Mouse (Mus musculus): ENCODE results near the gene Zfp112. TPM values are rescaled to one million over a fixed set of nuclear protein-coding genes. Genes with fewer than 3 reads are reported as not detected.
"Not testable (repeated sequence)": the region's sequence is repeated elsewhere in the genome, so short reads cannot be mapped to it uniquely, and the experiment has no call there.

Gene Zfp112
- 9.8 and 11.0 TPM in 2 replicates for polyA plus RNA-seq (2015; fragmentation: Nextera tagmentation; extraction: Ambion mirVana)

GRCm38 (mm10) chr7:24112156-24112856 lies at the start of gene Zfp112:
TSS of gene Zfp112 (plus strand) at chr7:24112314.
- H3K27ac ChIP-seq (replicated peaks) = peak within 1 kb of the TSS; percentile 78
- WGBS = 2% methylated on average over 23 of the region's 23 CpGs
- peak within 1 kb of the TSS; percentile 72 for H3K9ac ChIP-seq
- H3K9me3 ChIP-seq = peaks cover 17% of the 10 kb centered on the region
- ATAC-seq (ENCODE audit: low FRiP score, low read depth) = peak; percentile 98
- peaks cover 24% of the 10 kb centered on the region for H3K36me3 ChIP-seq
- H3K27me3 ChIP-seq = no peaks in the 10 kb centered on the region
- peak within 1 kb of the TSS; percentile 89 for H3K4me2 ChIP-seq
- peaks cover 5% of the 10 kb centered on the region for H3K4me1 ChIP-seq (replicated peaks)
- H3K4me3 ChIP-seq = peak within 1 kb of the TSS; percentile 65

- not testable (repeated sequence) for H3K9ac ChIP-seq; H3K27ac ChIP-seq (replicated peaks); H3K9me3 ChIP-seq; H3K4me1 ChIP-seq (replicated peaks); H3K4me3 ChIP-seq; H3K36me3 ChIP-seq; H3K27me3 ChIP-seq; H3K4me2 ChIP-seq; ATAC-seq (ENCODE audit: low FRiP score, low read depth)
- WGBS = 44% methylated on average over 1 of the region's 1 CpGs
These were observed 37.7 kb upstream of the Zfp112 start for GRCm38 (mm10) chr7:24074424-24074823.

GRCm38 (mm10) chr7:24081634-24082431 lies 30.3 kb upstream of the Zfp112 start, which contains the start of gene Zfp180:
TSS of gene Zfp180 (plus strand) at chr7:24081924.
- peak within 1 kb of the TSS; percentile 84 for H3K27ac ChIP-seq (replicated peaks)
- H3K4me3 ChIP-seq = peak within 1 kb of the TSS; percentile 65
- 21% methylated on average over 44 of the region's 44 CpGs for WGBS
- peak; percentile 96 for ATAC-seq (ENCODE audit: low FRiP score, low read depth)
- peaks cover 23% of the 10 kb centered on the region for H3K4me1 ChIP-seq (replicated peaks)
- peak within 1 kb of the TSS; percentile 70 for H3K4me2 ChIP-seq
- peak within 1 kb of the TSS; percentile 63 for H3K9ac ChIP-seq
- H3K36me3 ChIP-seq = peaks cover 9% of the 10 kb centered on the region
- no peaks in the 10 kb centered on the region for H3K9me3 ChIP-seq
- no peaks in the 10 kb centered on the region for H3K27me3 ChIP-seq

GRCm38 (mm10) chr7:24082457-24083235 lies 29.5 kb upstream of the Zfp112 start:
- peaks cover 18% of the 10 kb centered on the region for H3K36me3 ChIP-seq
- H3K9me3 ChIP-seq = no peaks in the 10 kb centered on the region
- H3K4me2 ChIP-seq = peak overlapping the region; percentile 70
- 63% methylated on average over 15 of the region's 15 CpGs for WGBS
- H3K9ac ChIP-seq = peak overlapping the region; percentile 63
- H3K4me1 ChIP-seq (replicated peaks) = peaks cover 23% of the 10 kb centered on the region
- H3K27me3 ChIP-seq = no peaks in the 10 kb centered on the region
- H3K27ac ChIP-seq (replicated peaks) = peak overlapping the region; percentile 84
- H3K4me3 ChIP-seq = peak overlapping the region; percentile 65
- ATAC-seq (ENCODE audit: low FRiP score, low read depth) = peak; percentile 31

DNA sequence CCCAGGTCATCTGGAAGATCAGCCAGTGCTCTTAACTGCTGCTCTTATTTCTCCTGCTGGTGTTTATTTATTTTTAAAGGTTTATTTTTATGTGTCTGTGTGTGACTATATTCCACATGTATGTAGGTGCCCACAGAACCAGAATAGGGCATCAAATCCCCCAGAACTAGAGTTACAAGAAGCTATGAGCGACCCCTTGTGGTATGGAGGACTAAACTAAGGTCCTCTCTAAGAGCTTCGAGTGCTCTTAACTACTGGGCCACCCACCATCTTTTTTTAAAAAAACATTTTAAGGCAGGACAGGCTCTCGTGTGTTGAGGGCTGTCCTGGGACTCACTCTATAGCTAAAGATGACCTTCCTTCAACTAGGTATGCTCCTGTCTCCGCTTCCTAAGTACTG lies 25.2 kb upstream of the Zfp112 start:
- no peak overlapping the region for H3K4me3 ChIP-seq
- no peaks in the 10 kb centered on the region for H3K27me3 ChIP-seq
- no peak for ATAC-seq (ENCODE audit: low FRiP score, low read depth)
- H3K27ac ChIP-seq (replicated peaks) = no peak overlapping the region
- H3K4me1 ChIP-seq (replicated peaks) = peaks cover 23% of the 10 kb centered on the region
- H3K36me3 ChIP-seq = peaks cover 35% of the 10 kb centered on the region
- H3K9ac ChIP-seq = no peak overlapping the region
- peaks cover 3% of the 10 kb centered on the region; the same call in 1 of the 2 replicates for H3K9me3 ChIP-seq
- WGBS = 97% methylated on average over 4 of the region's 4 CpGs
- H3K4me2 ChIP-seq = no peak overlapping the region

- ATAC-seq (ENCODE audit: low FRiP score, low read depth) = no peak
- no peak overlapping the region for H3K4me2 ChIP-seq
- H3K27me3 ChIP-seq = no peaks in the 10 kb centered on the region
- H3K9me3 ChIP-seq = peaks cover 3% of the 10 kb centered on the region; the same call in 1 of the 2 replicates
- WGBS = 97% methylated on average over 12 of the region's 12 CpGs
- H3K4me1 ChIP-seq (replicated peaks) = peaks cover 19% of the 10 kb centered on the region
- H3K27ac ChIP-seq (replicated peaks) = no peak overlapping the region
- no peak overlapping the region for H3K4me3 ChIP-seq
- no peak overlapping the region for H3K9ac ChIP-seq
- H3K36me3 ChIP-seq = peaks cover 36% of the 10 kb centered on the region
These were observed 24.5 kb upstream of the Zfp112 start for GRCm38 (mm10) chr7:24087485-24088125.

- 96% methylated on average over 9 of the region's 9 CpGs for WGBS
- Histone ChIP-seq H3K36me3 (peaks cover 100% of the 10 kb centered on the region), H3K4me1 (replicated peaks) (no peaks in the 10 kb centered on the region), H3K4me2 (no peak overlapping the region), H3K4me3 (no peak overlapping the region), H3K27ac (replicated peaks) (no peak overlapping the region), H3K27me3 (no peaks in the 10 kb centered on the region), H3K9me3 (peaks cover 69% of the 10 kb centered on the region), H3K9ac (no peak overlapping the region)
- ATAC-seq (ENCODE audit: low FRiP score, low read depth) = no peak
These were observed 7.7 kb upstream of the Zfp112 start for GRCm38 (mm10) chr7:24104403-24104802.

DNA sequence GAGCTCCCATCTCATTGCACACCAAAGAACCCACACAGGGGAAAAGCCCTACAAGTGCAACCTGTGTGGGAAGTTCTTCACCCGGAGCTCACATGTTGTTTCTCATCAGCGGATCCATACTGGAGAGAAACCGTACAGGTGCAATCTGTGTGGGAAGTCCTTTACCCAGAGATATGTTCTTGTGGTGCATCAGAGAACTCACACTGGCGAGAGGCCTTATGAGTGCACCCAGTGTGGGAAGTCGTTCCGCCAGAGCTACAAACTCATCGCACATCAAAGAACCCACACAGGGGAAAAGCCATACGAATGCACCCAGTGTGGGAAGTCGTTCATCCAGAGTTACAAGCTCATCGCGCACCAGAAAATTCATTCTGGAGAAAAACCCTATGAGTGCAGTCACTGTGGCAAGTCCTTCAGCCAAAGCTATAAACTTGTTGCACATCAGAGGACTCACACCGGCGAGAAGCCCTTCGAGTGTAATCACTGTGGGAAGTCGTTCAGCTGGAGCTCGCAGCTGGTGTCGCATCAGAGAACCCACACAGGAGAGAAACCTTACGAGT lies 6.9 kb upstream of the Zfp112 start:
- Histone ChIP-seq H3K9ac (no peak overlapping the region), H3K4me1 (replicated peaks) (no peaks in the 10 kb centered on the region), H3K27me3 (no peaks in the 10 kb centered on the region), H3K36me3 (peaks cover 94% of the 10 kb centered on the region), H3K9me3 (peaks cover 66% of the 10 kb centered on the region), H3K27ac (replicated peaks) (no peak overlapping the region), H3K4me3 (no peak overlapping the region), H3K4me2 (no peak overlapping the region)
- 0 out of 2 replicates have a peak, but pooled peaks have one; percentile 9 for ATAC-seq (ENCODE audit: low FRiP score, low read depth)
- 95% methylated on average over 18 of the region's 18 CpGs for WGBS

GRCm38 (mm10) chr7:24110839-24111238 lies 1.3 kb upstream of the Zfp112 start:
- H3K36me3 ChIP-seq = peaks cover 38% of the 10 kb centered on the region
- WGBS = 97% methylated on average over 7 of the region's 7 CpGs
- H3K9me3 ChIP-seq = peaks cover 32% of the 10 kb centered on the region
- H3K4me3 ChIP-seq = no peak overlapping the region
- peaks cover 5% of the 10 kb centered on the region for H3K4me1 ChIP-seq (replicated peaks)
- H3K9ac ChIP-seq = no peak overlapping the region
- no peak for ATAC-seq (ENCODE audit: low FRiP score, low read depth)
- no peaks in the 10 kb centered on the region for H3K27me3 ChIP-seq
- H3K27ac ChIP-seq (replicated peaks) = no peak overlapping the region
- H3K4me2 ChIP-seq = no peak overlapping the region

GRCm38 (mm10) chr7:24111772-24112155 lies 350 bp upstream of the Zfp112 start:
- Histone ChIP-seq H3K27me3 (no peaks in the 10 kb centered on the region), H3K36me3 (peaks cover 29% of the 10 kb centered on the region), H3K9ac (peak overlapping the region; percentile 72), H3K4me1 (replicated peaks) (peaks cover 5% of the 10 kb centered on the region), H3K9me3 (peaks cover 22% of the 10 kb centered on the region), H3K4me3 (peak overlapping the region; percentile 65), H3K27ac (replicated peaks) (peak overlapping the region; percentile 65), H3K4me2 (peak overlapping the region; percentile 89)
- peak; percentile 82 for ATAC-seq (ENCODE audit: low FRiP score, low read depth)
- 2% methylated on average over 9 of the region's 9 CpGs for WGBS

- Histone ChIP-seq H3K9me3 (peaks cover 11% of the 10 kb centered on the region), H3K9ac (peak overlapping the region; percentile 72), H3K36me3 (peaks cover 17% of the 10 kb centered on the region), H3K4me1 (replicated peaks) (peaks cover 5% of the 10 kb centered on the region), H3K27me3 (no peaks in the 10 kb centered on the region), H3K4me2 (peak overlapping the region; percentile 89), H3K27ac (replicated peaks) (peak overlapping the region; percentile 78), H3K4me3 (peak overlapping the region; percentile 65)
- no peak for ATAC-seq (ENCODE audit: low FRiP score, low read depth)
- WGBS = 11% methylated on average over 12 of the region's 12 CpGs
These were observed 887 bp downstream of the Zfp112 start for GRCm38 (mm10) chr7:24113001-24113400.

Data from hindbrain, embryonic 15.5 days (tissue).